ENCODE assay signal across 8 mouse cellular contexts in the genomic region with DNA sequence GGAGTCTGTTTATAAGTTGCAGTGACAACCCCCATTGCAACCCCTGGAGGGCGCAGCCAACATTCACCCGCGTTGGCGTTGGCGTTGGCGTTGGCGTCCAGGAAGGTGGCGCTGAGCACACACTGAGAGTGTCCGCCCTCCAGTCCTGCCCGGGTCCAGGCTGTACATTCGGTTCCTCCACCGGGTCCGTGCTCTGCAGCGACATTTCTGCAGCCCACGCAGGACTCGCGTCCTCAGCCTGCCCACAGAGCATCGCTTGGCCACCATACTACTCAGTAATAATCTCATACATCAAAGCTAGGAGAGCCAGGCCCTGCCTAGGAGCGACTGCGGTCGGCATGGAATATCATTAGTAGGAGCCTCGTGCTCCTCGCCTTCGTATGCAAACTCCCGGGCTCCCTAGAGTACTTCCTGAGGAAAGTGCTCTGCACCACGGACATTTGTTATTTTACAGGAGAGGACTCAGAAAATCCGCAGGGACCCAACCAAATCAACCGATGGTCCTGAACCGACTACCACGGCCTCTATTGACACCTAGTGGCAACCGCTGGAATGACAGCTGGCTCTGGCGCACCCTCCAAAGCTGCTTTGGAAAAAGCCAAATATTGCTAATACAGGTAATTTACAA. TPM values are rescaled to one million over a fixed set of nuclear protein-coding genes. Genes with fewer than 3 reads are reported as not detected.
DNase-seq lines count a peak whose midpoint lies in the region; ATAC-seq and TF ChIP-seq lines count a peak whose summit lies in the region.

No protein-coding gene starts in this region.

- peak overlapping the region; percentile 86 for H3K27ac ChIP-seq in forebrain, embryonic 10.5 days
- H3K27ac ChIP-seq in heart, embryonic 15.5 days = peak overlapping the region; percentile 29; the same call in 1 of the 2 replicates
- H3K27ac ChIP-seq in liver, embryonic 16.5 days (ENCODE audit: low read length) = no peak overlapping the region; the same call in 1 of the 2 replicates
- H3K27ac ChIP-seq in neural tube, embryonic 12.5 days = peak overlapping the region; percentile 28; the same call in 1 of the 2 replicates

- DNase-seq in G1E (ENCODE audit: low spot score) = peak; percentile 50
- peak; percentile 60 for DNase-seq in c-Kit-positive CD71-negative TER-119-negative erythroid progenitor cells, embryonic 14.5 days (ENCODE audit: low read depth)
- DNase-seq in forebrain, embryonic 10.5 days (ENCODE audit: extremely low spot score, low spot score) = peak; percentile 76
- DNase-seq in kidney, postnatal 36 days = peak; percentile 56 to 90
- peak; percentile 66 for DNase-seq in testis, postnatal 14 days (ENCODE audit: low spot score)

- peak overlapping the region; percentile 91 for H3K4me2 ChIP-seq in heart, embryonic 15.5 days
- peak overlapping the region; percentile 83 for H3K4me2 ChIP-seq in liver, embryonic 16.5 days (ENCODE audit: low read depth, low read length)
- H3K4me2 ChIP-seq in neural tube, embryonic 12.5 days (replicated peaks) = peak overlapping the region; percentile 76

- peaks cover 7% of the 10 kb centered on the region for H3K4me1 ChIP-seq in G1E (ENCODE audit: insufficient read depth, low read depth, low read length)
- peaks cover 8% of the 10 kb centered on the region for H3K4me1 ChIP-seq in forebrain, embryonic 10.5 days
- H3K4me1 ChIP-seq in heart, embryonic 15.5 days (replicated peaks) = peaks cover 7% of the 10 kb centered on the region
- no peaks in the 10 kb centered on the region; the same call in 1 of the 2 replicates for H3K4me1 ChIP-seq in liver, embryonic 16.5 days (ENCODE audit: control insufficient read depth, low read depth, low read length)
- H3K4me1 ChIP-seq in neural tube, embryonic 12.5 days = no peaks in the 10 kb centered on the region

- peaks cover 11% of the 10 kb centered on the region; the same call in 1 of the 2 replicates for H3K27me3 ChIP-seq in G1E (ENCODE audit: insufficient read depth, low read length)
- H3K27me3 ChIP-seq in forebrain, embryonic 10.5 days (ENCODE audit: poor library complexity, severe bottlenecking) = peaks cover 18% of the 10 kb centered on the region
- peaks cover 10% of the 10 kb centered on the region; the same call in 1 of the 2 replicates for H3K27me3 ChIP-seq in heart, embryonic 15.5 days
- no peaks in the 10 kb centered on the region; the same call in 1 of the 2 replicates for H3K27me3 ChIP-seq in liver, embryonic 16.5 days (ENCODE audit: control insufficient read depth, insufficient read depth, low read depth, low read length)
- H3K27me3 ChIP-seq in neural tube, embryonic 12.5 days (replicated peaks) = no peaks in the 10 kb centered on the region

- H3K36me3 ChIP-seq in G1E (replicated peaks) = no peaks in the 10 kb centered on the region
- no peaks in the 10 kb centered on the region for H3K36me3 ChIP-seq in forebrain, embryonic 10.5 days (replicated peaks)
- H3K36me3 ChIP-seq in heart, embryonic 15.5 days = no peaks in the 10 kb centered on the region
- H3K36me3 ChIP-seq in liver, embryonic 16.5 days (ENCODE audit: control insufficient read depth, insufficient read depth) = no peaks in the 10 kb centered on the region
- no peaks in the 10 kb centered on the region for H3K36me3 ChIP-seq in neural tube, embryonic 12.5 days

- peak; percentile 90 for TF ChIP-seq CTCF in G1E (IDR thresholded peaks at IDR 0.05; ENCODE audit: low read depth, low read length)

- no peak overlapping the region for H3K4me3 ChIP-seq in G1E (ENCODE audit: low read depth, low read length)
- peak overlapping the region; percentile 70 for H3K4me3 ChIP-seq in forebrain, embryonic 10.5 days
- H3K4me3 ChIP-seq in heart, embryonic 15.5 days = peak overlapping the region; percentile 56
- peak overlapping the region; percentile 59 for H3K4me3 ChIP-seq in liver, embryonic 16.5 days (ENCODE audit: low read depth, low read length)
- H3K4me3 ChIP-seq in neural tube, embryonic 12.5 days = peak overlapping the region; percentile 50

- H3K9me3 ChIP-seq in G1E (replicated peaks) = no peaks in the 10 kb centered on the region
- H3K9me3 ChIP-seq in forebrain, embryonic 10.5 days = no peaks in the 10 kb centered on the region
- H3K9me3 ChIP-seq in heart, embryonic 15.5 days (replicated peaks) = no peaks in the 10 kb centered on the region
- no peaks in the 10 kb centered on the region for H3K9me3 ChIP-seq in liver, embryonic 16.5 days (replicated peaks; ENCODE audit: control insufficient read depth, low read length)
- H3K9me3 ChIP-seq in neural tube, embryonic 12.5 days = no peaks in the 10 kb centered on the region

- H3K9ac ChIP-seq in heart, embryonic 15.5 days = peak overlapping the region; percentile 36
- H3K9ac ChIP-seq in liver, embryonic 16.5 days (ENCODE audit: low read depth, low read length) = no peak overlapping the region
- peak overlapping the region; percentile 59 for H3K9ac ChIP-seq in neural tube, embryonic 12.5 days

- WGBS in forebrain, embryonic 10.5 days = under 1% methylated on average over 32 of the region's 32 CpGs
- under 1% methylated on average over 32 of the region's 32 CpGs for WGBS in heart, embryonic 15.5 days
- 1% methylated on average over 32 of the region's 32 CpGs for WGBS in liver, embryonic 16.5 days (ENCODE audit: insufficient replicate concordance)
- WGBS in neural tube, embryonic 12.5 days = under 1% methylated on average over 32 of the region's 32 CpGs

- ATAC-seq in G1E (ENCODE audit: extremely low read depth, insufficient number of reproducible peaks, low FRiP score, poor library complexity, severe bottlenecking) = no peak
- ATAC-seq in heart, embryonic 15.5 days (replicated peaks; ENCODE audit: insufficient number of reproducible peaks, insufficient read depth, low FRiP score, low read depth) = peak; percentile 63
- peak; percentile 67 for ATAC-seq in liver, embryonic 16.5 days (ENCODE audit: low read depth)
- ATAC-seq in neural tube, embryonic 12.5 days (ENCODE audit: low FRiP score, low read depth) = peak; percentile 92

RNA-seq across cellular contexts. Expression of gene Il20rb, which starts 40.4 kb away (rescaled TPM):
- total RNA-seq in G1E (2014; fragmentation: Nextera tagmentation) (1.1 and 1.2 TPM in 2 replicates), G1E (2017) (0.71 and 0.93 TPM in 2 replicates)
- polyA plus RNA-seq in G1E (2012) = 0.20 and 0.22 TPM in 2 replicates
- 1.6 and 1.8 TPM in 2 replicates for polyA plus RNA-seq in forebrain, embryonic 10.5 days (2016; fragmentation: Nextera tagmentation; extraction: Ambion mirVana)
- polyA plus RNA-seq in heart, embryonic 15.5 days (2015; fragmentation: Nextera tagmentation; extraction: Ambion mirVana) = 0.88 and 1.9 TPM in 2 replicates
- polyA plus RNA-seq in liver, embryonic 16.5 days (2015; fragmentation: Nextera tagmentation; extraction: Ambion mirVana) = 0.24 and 0.34 TPM in 2 replicates
- 0.76 and 1.3 TPM in 2 replicates for polyA plus RNA-seq in neural tube, embryonic 12.5 days (2016; fragmentation: Nextera tagmentation; extraction: Ambion mirVana)
